ENCODE assay signal across 7 mouse cellular contexts in genomic region chr3:133339411-133339823, GRCm38 (mm10). TPM values are rescaled to one million over a fixed set of nuclear protein-coding genes. Genes with fewer than 3 reads are reported as not detected.
A peak's percentile ranks its signal among the peaks of the same experiment; 100 is the strongest.
DNase-seq lines count a peak whose midpoint lies in the region; ATAC-seq and TF ChIP-seq lines count a peak whose summit lies in the region.

No protein-coding gene starts in this region.

- peak; percentile 92 for DNase-seq in lung, embryonic 14.5 days
- DNase-seq in lung, adult 2 months, result no peak
- DNase-seq in cerebellum, postnatal 10 days, result peak; percentile 77 to 78
- DNase-seq in left cerebral cortex, postnatal 25 days (ENCODE audit: low spot score in 2 of 2), result peak; percentile 17 to 22
- peak; percentile 73 for DNase-seq in midbrain, embryonic 14.5 days
- DNase-seq in thymus, postnatal 36 days, result peak; percentile 34 to 59

- no peak overlapping the region for H3K9ac ChIP-seq in lung, embryonic 14.5 days
- peak overlapping the region; percentile 46 for H3K9ac ChIP-seq in heart, embryonic 12.5 days
- no peak overlapping the region; the same call in 1 of the 2 replicates for H3K9ac ChIP-seq in midbrain, embryonic 14.5 days (replicated peaks; ENCODE audit: low read length)

- no peaks in the 10 kb centered on the region for H3K9me3 ChIP-seq in lung, embryonic 14.5 days (ENCODE audit: low read depth, low read length)
- no peaks in the 10 kb centered on the region for H3K9me3 ChIP-seq in heart, embryonic 12.5 days (replicated peaks)
- H3K9me3 ChIP-seq in midbrain, embryonic 14.5 days (ENCODE audit: control insufficient read depth, low read length), result no peaks in the 10 kb centered on the region

- peak; percentile 90 for ATAC-seq in lung, embryonic 14.5 days (ENCODE audit: insufficient read depth)
- ATAC-seq in heart, embryonic 12.5 days (ENCODE audit: insufficient number of reproducible peaks, low FRiP score), result peak; percentile 76
- peak; percentile 35; the same call in 1 of the 2 replicates for ATAC-seq in midbrain, embryonic 14.5 days (ENCODE audit: low FRiP score, low TSS enrichment)

- TF ChIP-seq CTCF in lung, embryonic 14.5 days (IDR thresholded peaks at IDR 0.05; ENCODE audit: low read depth), result no peak
- no peak for TF ChIP-seq CTCF in lung, adult 2 months (IDR thresholded peaks at IDR 0.05; ENCODE audit: insufficient read depth, low read length)

- no peak overlapping the region for H3K27ac ChIP-seq in lung, embryonic 14.5 days (ENCODE audit: low read depth)
- peak overlapping the region; percentile 89 for H3K27ac ChIP-seq in heart, embryonic 12.5 days (ENCODE audit: poor library complexity, severe bottlenecking)
- H3K27ac ChIP-seq in midbrain, embryonic 14.5 days (replicated peaks; ENCODE audit: low read depth, low read length), result peak overlapping the region; percentile 61; the same call in 1 of the 2 replicates

- 33% methylated on average over 11 of the region's 11 CpGs for WGBS in lung, embryonic 14.5 days
- 35% methylated on average over 11 of the region's 11 CpGs for WGBS in lung, adult 2 months
- 13% methylated on average over 11 of the region's 11 CpGs for WGBS in heart, embryonic 12.5 days
- WGBS in midbrain, embryonic 14.5 days, result 54% methylated on average over 11 of the region's 11 CpGs

- H3K36me3 ChIP-seq in lung, embryonic 14.5 days (ENCODE audit: insufficient read depth), result no peaks in the 10 kb centered on the region; the same call in 1 of the 2 replicates
- peaks cover 14% of the 10 kb centered on the region for H3K36me3 ChIP-seq in heart, embryonic 12.5 days
- H3K36me3 ChIP-seq in midbrain, embryonic 14.5 days (ENCODE audit: control insufficient read depth, insufficient read depth, low read length), result no peaks in the 10 kb centered on the region

- no peak overlapping the region for H3K4me2 ChIP-seq in lung, embryonic 14.5 days
- peak overlapping the region; percentile 66 for H3K4me2 ChIP-seq in heart, embryonic 12.5 days
- peak overlapping the region; percentile 33 for H3K4me2 ChIP-seq in midbrain, embryonic 14.5 days (ENCODE audit: low read length)

- TF ChIP-seq POLR2A in lung, adult 2 months (IDR thresholded peaks at IDR 0.05; ENCODE audit: borderline replicate concordance, extremely low read depth, low read depth, low read length), result no peak

- no peaks in the 10 kb centered on the region for H3K27me3 ChIP-seq in lung, embryonic 14.5 days (ENCODE audit: insufficient read depth, low read length)
- H3K27me3 ChIP-seq in heart, embryonic 12.5 days (replicated peaks), result no peaks in the 10 kb centered on the region
- no peaks in the 10 kb centered on the region for H3K27me3 ChIP-seq in midbrain, embryonic 14.5 days (ENCODE audit: control insufficient read depth, insufficient read depth, low read length)

- H3K4me1 ChIP-seq in lung, embryonic 14.5 days (ENCODE audit: insufficient read depth), result no peaks in the 10 kb centered on the region
- no peaks in the 10 kb centered on the region for H3K4me1 ChIP-seq in lung, adult 2 months (ENCODE audit: control insufficient read depth, insufficient read depth, low read length)
- H3K4me1 ChIP-seq in heart, embryonic 12.5 days (replicated peaks), result peaks cover 34% of the 10 kb centered on the region
- H3K4me1 ChIP-seq in midbrain, embryonic 14.5 days (ENCODE audit: control insufficient read depth, insufficient read depth, low read length), result no peaks in the 10 kb centered on the region

- H3K4me3 ChIP-seq in lung, embryonic 14.5 days (ENCODE audit: low read depth, low read length), result no peak overlapping the region
- no peak overlapping the region for H3K4me3 ChIP-seq in lung, adult 2 months (replicated peaks; ENCODE audit: extremely low read depth, low read depth, low read length)
- peak overlapping the region; percentile 22 for H3K4me3 ChIP-seq in heart, embryonic 12.5 days
- no peak overlapping the region for H3K4me3 ChIP-seq in midbrain, embryonic 14.5 days (replicated peaks; ENCODE audit: low read depth, low read length)

- intact Hi-C loops in left cerebral cortex, postnatal 25 days (cut with DNase I), result loop anchor here (5.0 kb wide), 1 partner anchor 203 kb away; no protein-coding TSS in a partner anchor

RNA-seq across cellular contexts. Expression of gene Ppa2, which starts 29.5 kb away (rescaled TPM):
- polyA plus RNA-seq in lung, embryonic 14.5 days (2014; fragmentation: Nextera tagmentation; extraction: Ambion mirVana), result 109 TPM in 2 replicates
- polyA plus RNA-seq in lung, adult 2 months (2012; rRNA removed), result 34.6 and 59.2 TPM in 2 replicates
- polyA plus RNA-seq in heart, embryonic 12.5 days (2016; fragmentation: Nextera tagmentation; extraction: Ambion mirVana), result 112 and 115 TPM in 2 replicates
- 10 to 100 TPM; 45.5 to 46.7 TPM for total RNA-seq in left cerebral cortex, postnatal 25 days (2021)
- polyA plus RNA-seq in midbrain, embryonic 14.5 days (2014; fragmentation: Nextera tagmentation; extraction: Ambion mirVana), result 90.5 and 94.2 TPM in 2 replicates

Comparison
In these comparisons a context has a peak if more than half of its experiments do, and no peak if none do; other contexts are left out.
1. ATAC-seq: peak in every context shown above with its lines; median percentile 90 in lung, embryonic 14.5 days; 76 in heart, embryonic 12.5 days; 35 in midbrain, embryonic 14.5 days.